Mouse (Mus musculus) E14TG2a.4 (cell line): ENCODE data around the gene Ifna5.

Experiments used
- H3K27me3 ChIP-seq: 2 replicates; pipeline ENCODE4 v1.6.1; 2014; ENCODE audit warnings: low read length, control low read depth; ENCODE audit not compliant: insufficient read depth
- H3K36me3 ChIP-seq: 2 replicates; pipeline ENCODE4 v1.6.1; 2014; ENCODE audit warnings: low read length, control low read depth; ENCODE audit not compliant: insufficient read depth
- H3K4me1 ChIP-seq: replicated peaks from 2 replicates; pipeline ENCODE4 v1.6.1; 2014; ENCODE audit warnings: low read depth, low read length, control low read depth
- H3K4me3 ChIP-seq: replicated peaks from 2 replicates; pipeline ENCODE4 v1.5.1; 2014; ENCODE audit warnings: mild to moderate bottlenecking, low read length
- H3K9me3 ChIP-seq: 2 replicates; pipeline ENCODE4 v1.6.1; 2014; ENCODE audit warnings: low read length, control low read depth
- CTCF ChIP-seq: conservative IDR thresholded peaks from 2 replicates; pipeline ENCODE4 v1.5.1; 2014; ENCODE audit warnings: low read length
- NANOG ChIP-seq: IDR thresholded peaks from 2 replicates; pipeline ENCODE4 v1.6.1; 2014; ENCODE audit warnings: borderline replicate concordance, low read length, mixed read lengths
- POU5F1 ChIP-seq: IDR thresholded peaks from 2 replicates; pipeline ENCODE4 v1.6.1; 2014; ENCODE audit warnings: low read length, borderline replicate concordance

Gene Ifna5

GRCm38 (mm10) chr4:88851026-88851763 is 15.9 kb downstream of the Ifna5 start:
- Histone ChIP-seq H3K9me3 (peaks cover 2% of the 10 kb centered on the region; the same call in 1 of the 2 replicates), H3K27me3 (no peaks in the 10 kb centered on the region), H3K4me1 (no peaks in the 10 kb centered on the region; the same call in 1 of the 2 replicates), H3K36me3 (no peaks in the 10 kb centered on the region), H3K4me3 (no peak overlapping the region)
- TF ChIP-seq CTCF (no peak), POU5F1 (no peak), NANOG (no peak)

- Histone ChIP-seq H3K4me3 (no peak overlapping the region), H3K36me3 (no peaks in the 10 kb centered on the region), H3K27me3 (peaks cover 3% of the 10 kb centered on the region; the same call in 1 of the 2 replicates), H3K4me1 (peaks cover 29% of the 10 kb centered on the region), H3K9me3 (peaks cover 3% of the 10 kb centered on the region; the same call in 1 of the 2 replicates)
- TF ChIP-seq POU5F1 (no peak), NANOG (no peak), CTCF (no peak)
Observed at GRCm38 (mm10) chr4:88859214-88859613, 23.9 kb downstream of the Ifna5 start.

- Histone ChIP-seq H3K36me3 (no peaks in the 10 kb centered on the region), H3K4me3 (peak overlapping the region; percentile 37), H3K9me3 (no peaks in the 10 kb centered on the region), H3K4me1 (peaks cover 48% of the 10 kb centered on the region), H3K27me3 (peaks cover 20% of the 10 kb centered on the region)
- no peak for TF ChIP-seq POU5F1
- no peak for TF ChIP-seq NANOG
- no peak for TF ChIP-seq CTCF
Observed at GRCm38 (mm10) chr4:88863309-88863708, 28.0 kb downstream of the Ifna5 start.

GRCm38 (mm10) chr4:88864599-88864998 is 29.3 kb downstream of the Ifna5 start:
- H3K4me1 ChIP-seq = peaks cover 56% of the 10 kb centered on the region
- TF ChIP-seq CTCF (no peak), NANOG (no peak), POU5F1 (no peak)
- peaks cover 29% of the 10 kb centered on the region for H3K27me3 ChIP-seq
- no peak overlapping the region for H3K4me3 ChIP-seq
- no peaks in the 10 kb centered on the region for H3K9me3 ChIP-seq
- H3K36me3 ChIP-seq = no peaks in the 10 kb centered on the region

- H3K36me3 ChIP-seq = no peaks in the 10 kb centered on the region
- no peak for TF ChIP-seq NANOG
- TF ChIP-seq CTCF = no peak
- TF ChIP-seq POU5F1 = no peak
Observed at GRCm38 (mm10) chr4:88865011-88865569, 29.8 kb downstream of the Ifna5 start.

GRCm38 (mm10) chr4:88867366-88867925 is 32.1 kb downstream of the Ifna5 start:
- Histone ChIP-seq H3K27me3 (peaks cover 30% of the 10 kb centered on the region), H3K4me1 (peaks cover 40% of the 10 kb centered on the region), H3K4me3 (peak overlapping the region; percentile 76), H3K9me3 (no peaks in the 10 kb centered on the region), H3K36me3 (no peaks in the 10 kb centered on the region)
- no peak for TF ChIP-seq NANOG
- peak; percentile 94 for TF ChIP-seq CTCF

More at GRCm38 (mm10) chr4:88865011-88865569, 29.8 kb downstream of the Ifna5 start:
- peaks cover 29% of the 10 kb centered on the region for H3K27me3 ChIP-seq
- H3K9me3 ChIP-seq = no peaks in the 10 kb centered on the region
- H3K4me3 ChIP-seq = no peak overlapping the region
- H3K4me1 ChIP-seq = peaks cover 56% of the 10 kb centered on the region

- Histone ChIP-seq H3K9me3 (no peaks in the 10 kb centered on the region), H3K27me3 (peaks cover 30% of the 10 kb centered on the region), H3K4me1 (peaks cover 32% of the 10 kb centered on the region), H3K36me3 (no peaks in the 10 kb centered on the region), H3K4me3 (peak overlapping the region; percentile 76)
- no peak for TF ChIP-seq CTCF
- TF ChIP-seq NANOG = no peak
- no peak for TF ChIP-seq POU5F1
Observed at GRCm38 (mm10) chr4:88867926-88868911, 32.9 kb downstream of the Ifna5 start.
